Mouse (Mus musculus) E14TG2a.4 (cell line): ENCODE results near the gene Serinc5.

Experiments used
- CTCF ChIP-seq: conservative IDR thresholded peaks from 2 replicates; pipeline ENCODE4 v1.5.1; 2014; ENCODE audit warnings: low read length
- NANOG ChIP-seq: IDR thresholded peaks from 2 replicates; pipeline ENCODE4 v1.6.1; 2014; ENCODE audit warnings: borderline replicate concordance, low read length, mixed read lengths

DNA sequence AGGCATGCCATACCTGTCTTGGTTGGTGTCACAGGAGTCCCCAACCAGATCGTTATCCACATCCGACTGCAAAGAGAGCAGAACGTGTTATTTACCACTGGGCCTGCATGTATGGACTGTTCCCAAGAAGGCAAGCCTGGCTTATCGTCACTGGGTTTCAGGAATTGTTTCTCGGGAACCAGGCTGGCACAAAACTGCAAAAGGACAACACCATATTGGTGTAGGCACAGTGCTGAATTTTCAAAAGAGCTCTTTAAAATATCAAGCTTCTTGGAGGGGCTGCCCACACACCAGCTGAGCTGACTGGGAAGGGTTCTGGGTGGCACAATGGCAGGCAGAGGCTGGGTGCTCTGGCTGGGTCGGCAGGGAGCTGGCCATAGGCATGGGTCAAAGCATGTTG, 149.6 kb downstream of the Serinc5 start:
- TF ChIP-seq CTCF = no peak
- TF ChIP-seq NANOG = no peak
